Mouse (Mus musculus) spleen, adult 2 months (tissue): ENCODE measurements around the gene Ubash3b.

ENCODE experiments used
- CTCF ChIP-seq: fragments of 200-500 bp; IDR thresholded peaks from 2 replicates; pipeline ENCODE4 v1.5.1; 2011; ENCODE audit warnings: mild to moderate bottlenecking, inconsistent platforms; ENCODE audit not compliant: insufficient read depth, insufficient read length, insufficient replicate concordance; ENCODE audit errors: extremely low read depth
- POLR2A ChIP-seq: fragments of 200-500 bp; IDR thresholded peaks from 2 replicates; pipeline ENCODE4 v1.6.1; 2011; ENCODE audit warnings: low read depth, low read length, inconsistent platforms

GRCm38 (mm10) chr9:41058765-41059535 is 102.5 kb downstream of the Ubash3b start:
- TF ChIP-seq CTCF (no peak), POLR2A (no peak)
